Mouse (Mus musculus): ENCODE results near the gene Defb22. TPM values are rescaled to one million over a fixed set of nuclear protein-coding genes. Genes with fewer than 3 reads are reported as not detected.

The Defb22 gene
- polyA plus RNA-seq, 1 experiment from 2014 or later, result not detected

DNA sequence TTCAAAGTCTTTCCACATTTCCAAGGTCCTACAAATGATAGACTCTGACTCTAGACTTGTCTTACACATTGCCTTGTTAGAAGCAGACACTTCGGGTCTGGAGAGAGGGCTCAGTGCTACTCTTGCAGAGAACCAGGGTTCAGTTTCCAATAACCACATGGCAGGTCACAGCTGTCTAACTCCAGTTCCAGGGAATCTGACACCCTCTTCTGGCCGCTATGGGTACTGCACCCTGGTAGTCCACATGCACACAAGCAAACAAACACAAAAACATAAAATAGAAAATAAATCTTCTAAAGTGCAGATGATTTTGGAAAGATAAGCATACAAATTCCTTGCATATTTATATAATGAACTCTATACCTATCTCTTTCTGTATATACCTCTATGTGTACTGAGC lies 2.9 kb downstream of the Defb22 start:
- H3K9ac ChIP-seq (ENCODE audit: low read length), result no peak overlapping the region
- H3K4me2 ChIP-seq, result no peak overlapping the region
- no peaks in the 10 kb centered on the region for H3K27me3 ChIP-seq (ENCODE audit: control insufficient read depth, insufficient read depth, low read length)
- no peak for ATAC-seq (ENCODE audit: low FRiP score)
- H3K36me3 ChIP-seq (ENCODE audit: control insufficient read depth, insufficient read depth, low read length), result no peaks in the 10 kb centered on the region
- H3K27ac ChIP-seq (ENCODE audit: low read depth, low read length), result no peak overlapping the region
- H3K9me3 ChIP-seq (ENCODE audit: control insufficient read depth, low read length), result no peaks in the 10 kb centered on the region
- no peaks in the 10 kb centered on the region for H3K4me1 ChIP-seq (ENCODE audit: control insufficient read depth, insufficient read depth, low read length)
- WGBS, result 66% methylated on average over 2 of the region's 2 CpGs
- DNase-seq (ENCODE audit: low spot score, missing footprints), result no peak
- no peak overlapping the region for H3K4me3 ChIP-seq (ENCODE audit: low read depth, low read length)

DNA sequence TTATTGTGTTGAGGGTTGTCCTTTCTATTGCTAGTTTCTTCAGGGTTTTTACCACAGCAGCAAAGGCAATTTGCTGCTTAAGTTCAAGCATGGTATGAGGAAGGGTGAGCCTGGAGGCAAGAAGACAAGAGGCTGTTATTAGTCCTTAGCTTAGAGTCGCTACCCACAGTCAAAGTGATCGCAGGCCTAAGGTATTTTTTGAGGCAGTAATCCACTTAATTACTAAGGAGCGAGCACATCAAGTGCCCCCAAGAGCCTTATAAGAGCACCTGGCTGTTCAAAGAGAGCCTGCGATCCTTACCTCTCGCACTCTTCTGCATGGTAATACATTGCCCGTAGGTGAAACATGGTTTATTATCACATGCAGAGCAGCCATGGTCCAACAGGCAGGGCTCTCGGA lies 8.2 kb downstream of the Defb22 start:
- H3K9ac ChIP-seq (ENCODE audit: low read length), result no peak overlapping the region
- 87% methylated on average over 7 of the region's 7 CpGs for WGBS
- H3K36me3 ChIP-seq (ENCODE audit: control insufficient read depth, insufficient read depth, low read length), result no peaks in the 10 kb centered on the region
- ATAC-seq (ENCODE audit: low FRiP score) (no peak), DNase-seq (ENCODE audit: low spot score, missing footprints) (no peak)
- no peaks in the 10 kb centered on the region for H3K9me3 ChIP-seq (ENCODE audit: control insufficient read depth, low read length)
- H3K27me3 ChIP-seq (ENCODE audit: control insufficient read depth, insufficient read depth, low read length), result no peaks in the 10 kb centered on the region
- no peaks in the 10 kb centered on the region for H3K4me1 ChIP-seq (ENCODE audit: control insufficient read depth, insufficient read depth, low read length)
- no peak overlapping the region for H3K27ac ChIP-seq (ENCODE audit: low read depth, low read length)
- H3K4me3 ChIP-seq (ENCODE audit: low read depth, low read length), result no peak overlapping the region
- no peak overlapping the region for H3K4me2 ChIP-seq

DNA sequence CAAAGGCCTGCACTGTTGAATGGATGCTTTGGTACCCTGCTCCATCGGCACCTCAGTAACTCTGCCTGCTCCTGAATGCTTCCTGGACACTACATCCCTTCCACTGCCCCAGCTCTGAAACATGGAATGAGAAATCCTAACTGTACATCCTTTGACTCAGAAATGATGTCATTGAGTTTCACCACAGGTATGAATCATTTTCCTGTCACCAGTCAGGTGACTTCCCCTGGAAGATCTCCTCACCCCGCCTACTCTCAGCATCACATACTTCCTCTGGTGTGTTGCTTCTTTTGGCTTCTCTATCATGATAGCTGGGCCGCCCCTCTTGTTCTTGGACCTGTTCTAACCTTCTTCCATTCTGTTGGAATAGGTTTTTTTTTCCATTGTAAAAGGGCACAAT lies 9.1 kb downstream of the Defb22 start:
- no peak for ATAC-seq (ENCODE audit: low FRiP score)
- no peak overlapping the region for H3K4me2 ChIP-seq
- no peaks in the 10 kb centered on the region for H3K27me3 ChIP-seq (ENCODE audit: control insufficient read depth, insufficient read depth, low read length)
- no peaks in the 10 kb centered on the region for H3K4me1 ChIP-seq (ENCODE audit: control insufficient read depth, insufficient read depth, low read length)
- 90% methylated on average over 3 of the region's 3 CpGs for WGBS
- no peak for DNase-seq (ENCODE audit: low spot score, missing footprints)
- H3K9ac ChIP-seq (ENCODE audit: low read length), result no peak overlapping the region
- no peak overlapping the region for H3K4me3 ChIP-seq (ENCODE audit: low read depth, low read length)
- no peak overlapping the region for H3K27ac ChIP-seq (ENCODE audit: low read depth, low read length)
- H3K36me3 ChIP-seq (ENCODE audit: control insufficient read depth, insufficient read depth, low read length), result no peaks in the 10 kb centered on the region
- no peaks in the 10 kb centered on the region for H3K9me3 ChIP-seq (ENCODE audit: control insufficient read depth, low read length)

DNA sequence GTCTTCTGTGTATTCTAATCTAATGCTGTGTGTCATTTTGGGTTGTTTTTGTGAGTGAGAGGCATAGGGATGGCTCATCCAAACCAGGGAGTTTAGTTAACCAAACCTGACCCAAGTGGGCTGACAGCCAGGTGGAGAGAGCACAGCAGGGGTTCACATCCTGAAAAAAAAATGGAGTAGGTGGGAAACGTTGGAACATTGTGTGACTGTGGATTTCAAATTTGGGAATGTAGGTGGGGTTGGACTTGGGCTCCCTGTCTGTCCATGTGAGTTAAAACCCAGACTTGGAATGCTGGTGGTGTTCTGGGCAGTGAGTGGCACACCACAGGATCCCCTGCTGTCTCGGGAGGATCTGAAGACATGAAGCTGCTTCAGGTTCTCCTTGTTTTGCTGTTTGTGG lies 13.2 kb downstream of the Defb22 start, which contains the start of gene Defb20:
Gene Defb20, plus strand, starts transcription at position 301 of the 400 bp plus-strand sequence.
- WGBS, result 77% methylated on average over 2 of the region's 2 CpGs
- Histone ChIP-seq H3K4me1 (ENCODE audit: control insufficient read depth, insufficient read depth, low read length) (no peaks in the 10 kb centered on the region), H3K27ac (ENCODE audit: low read depth, low read length) (no peak within 1 kb of the TSS), H3K27me3 (ENCODE audit: control insufficient read depth, insufficient read depth, low read length) (no peaks in the 10 kb centered on the region), H3K4me3 (ENCODE audit: low read depth, low read length) (no peak within 1 kb of the TSS), H3K9me3 (ENCODE audit: control insufficient read depth, low read length) (no peaks in the 10 kb centered on the region), H3K9ac (ENCODE audit: low read length) (no peak within 1 kb of the TSS), H3K4me2 (no peak within 1 kb of the TSS), H3K36me3 (ENCODE audit: control insufficient read depth, insufficient read depth, low read length) (no peaks in the 10 kb centered on the region)
- no peak for DNase-seq (ENCODE audit: low spot score, missing footprints)
- ATAC-seq (ENCODE audit: low FRiP score), result no peak

DNA sequence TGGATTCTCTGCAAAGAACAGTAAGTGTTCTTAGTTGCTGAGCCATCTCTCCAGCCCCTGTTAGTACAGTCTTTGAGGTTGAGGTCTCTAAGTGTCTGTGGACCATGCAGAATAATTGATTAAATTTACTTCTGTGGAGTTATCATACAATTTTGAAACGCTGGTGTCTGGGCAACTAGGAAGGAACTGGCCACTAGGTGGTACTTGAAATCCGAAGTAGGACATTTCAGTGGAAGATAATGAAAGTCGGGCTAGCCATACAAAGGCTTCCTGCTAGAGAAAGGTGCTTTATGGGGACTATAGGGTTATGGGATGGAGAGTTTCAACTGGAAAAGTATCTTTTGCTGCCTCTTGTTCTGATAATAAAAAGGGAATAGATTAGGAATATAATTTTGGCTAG lies 17.5 kb downstream of the Defb22 start:
- H3K36me3 ChIP-seq (ENCODE audit: control insufficient read depth, insufficient read depth, low read length), result no peaks in the 10 kb centered on the region
- H3K4me2 ChIP-seq, result no peak overlapping the region
- DNase-seq (ENCODE audit: low spot score, missing footprints), result no peak
- WGBS, result 41% methylated on average over 3 of the region's 3 CpGs
- H3K4me1 ChIP-seq (ENCODE audit: control insufficient read depth, insufficient read depth, low read length), result no peaks in the 10 kb centered on the region
- no peak overlapping the region for H3K27ac ChIP-seq (ENCODE audit: low read depth, low read length)
- H3K9me3 ChIP-seq (ENCODE audit: control insufficient read depth, low read length), result no peaks in the 10 kb centered on the region
- no peaks in the 10 kb centered on the region for H3K27me3 ChIP-seq (ENCODE audit: control insufficient read depth, insufficient read depth, low read length)
- no peak for ATAC-seq (ENCODE audit: low FRiP score)
- no peak overlapping the region for H3K4me3 ChIP-seq (ENCODE audit: low read depth, low read length)
- H3K9ac ChIP-seq (ENCODE audit: low read length), result no peak overlapping the region

DNA sequence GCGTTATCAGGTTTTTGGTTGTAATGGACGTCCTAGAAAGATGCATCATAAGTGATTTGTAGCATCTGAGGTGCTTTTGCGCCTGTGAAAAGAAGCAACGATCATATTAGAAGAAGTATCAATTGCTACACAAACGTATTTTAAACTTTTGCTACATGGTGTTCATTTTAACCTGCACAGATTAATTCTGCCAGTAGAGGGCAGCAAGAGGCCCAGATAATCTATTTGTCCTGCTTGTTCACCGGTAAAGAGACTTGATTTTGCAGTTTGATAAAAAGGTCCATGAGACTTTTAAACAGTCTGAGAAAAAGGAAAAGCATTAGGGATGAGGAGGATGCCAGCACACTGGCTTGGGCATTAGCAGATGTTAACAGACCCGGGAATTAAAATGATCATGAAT lies 19.0 kb downstream of the Defb22 start:
- peak; percentile 90 for DNase-seq (ENCODE audit: low spot score, missing footprints)
- H3K9me3 ChIP-seq (ENCODE audit: control insufficient read depth, low read length), result no peaks in the 10 kb centered on the region
- no peak overlapping the region for H3K9ac ChIP-seq (ENCODE audit: low read length)
- 35% methylated on average over 7 of the region's 7 CpGs for WGBS
- no peak overlapping the region for H3K4me3 ChIP-seq (ENCODE audit: low read depth, low read length)
- H3K4me2 ChIP-seq, result no peak overlapping the region
- no peaks in the 10 kb centered on the region for H3K36me3 ChIP-seq (ENCODE audit: control insufficient read depth, insufficient read depth, low read length)
- H3K27me3 ChIP-seq (ENCODE audit: control insufficient read depth, insufficient read depth, low read length), result no peaks in the 10 kb centered on the region
- H3K27ac ChIP-seq (ENCODE audit: low read depth, low read length), result no peak overlapping the region
- H3K4me1 ChIP-seq (ENCODE audit: control insufficient read depth, insufficient read depth, low read length), result no peaks in the 10 kb centered on the region
- ATAC-seq (ENCODE audit: low FRiP score), result no peak

DNA sequence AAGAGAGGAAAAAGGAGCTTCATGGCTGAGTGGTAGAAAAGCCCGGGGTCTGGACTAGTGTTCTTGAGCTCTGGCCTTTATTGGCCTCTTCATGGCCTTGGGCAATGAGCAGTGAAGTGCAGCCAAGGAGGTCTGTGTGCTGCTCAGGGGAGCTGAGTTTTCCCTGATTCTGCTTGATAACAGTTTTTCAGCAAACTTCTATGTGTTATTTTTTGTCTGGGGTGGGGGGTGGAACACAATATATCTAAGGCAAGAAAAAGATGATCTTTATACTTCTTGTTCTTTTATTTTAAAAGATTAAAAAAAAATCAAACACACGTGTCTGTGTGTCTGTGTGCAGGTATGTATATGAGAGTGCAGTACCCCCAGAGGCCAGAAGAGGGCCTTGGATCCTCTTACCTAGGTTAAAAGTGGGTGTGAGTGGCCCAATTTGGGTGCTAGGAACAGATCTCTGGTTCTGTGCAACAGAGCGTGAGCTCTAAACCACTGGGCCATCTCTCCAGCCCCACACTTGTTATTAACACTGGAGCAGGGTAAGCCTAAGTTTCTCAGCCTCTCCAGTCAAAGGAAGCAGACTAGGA lies 25.3 kb downstream of the Defb22 start, which contains the start of gene Defb23:
Gene Defb23, minus strand, starts transcription at position 51 of the 581 bp plus-strand sequence.
- no peaks in the 10 kb centered on the region for H3K36me3 ChIP-seq (ENCODE audit: control insufficient read depth, insufficient read depth, low read length)
- no peak within 1 kb of the TSS for H3K27ac ChIP-seq (ENCODE audit: low read depth, low read length)
- H3K9me3 ChIP-seq (ENCODE audit: control insufficient read depth, low read length), result no peaks in the 10 kb centered on the region
- ATAC-seq (ENCODE audit: low FRiP score) (no peak), DNase-seq (ENCODE audit: low spot score, missing footprints) (no peak)
- H3K4me2 ChIP-seq, result no peak within 1 kb of the TSS
- no peaks in the 10 kb centered on the region for H3K4me1 ChIP-seq (ENCODE audit: control insufficient read depth, insufficient read depth, low read length)
- no peak within 1 kb of the TSS for H3K4me3 ChIP-seq (ENCODE audit: low read depth, low read length)
- H3K27me3 ChIP-seq (ENCODE audit: control insufficient read depth, insufficient read depth, low read length), result no peaks in the 10 kb centered on the region
- 93% methylated on average over 3 of the region's 3 CpGs for WGBS
- H3K9ac ChIP-seq (ENCODE audit: low read length), result no peak within 1 kb of the TSS

DNA sequence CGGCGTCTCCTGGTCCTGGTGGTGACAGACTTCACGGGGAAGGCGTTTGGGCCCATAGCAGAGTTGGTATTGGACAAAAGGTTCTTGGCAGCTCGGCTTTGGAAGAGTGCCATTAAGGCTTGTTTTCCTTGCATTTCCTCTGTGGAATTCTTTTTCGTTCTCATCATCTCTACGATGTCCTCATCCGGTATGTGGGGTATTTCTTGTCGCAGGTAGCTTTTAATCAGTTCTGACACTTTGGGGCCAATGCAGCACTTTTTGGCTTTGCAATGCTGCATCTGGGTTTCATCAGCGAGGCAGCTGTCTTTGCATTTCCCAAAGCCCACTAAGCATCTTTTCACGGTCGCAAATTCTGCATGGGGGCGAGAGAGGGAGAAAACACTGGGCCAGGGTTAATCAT lies 30.7 kb downstream of the Defb22 start:
- 81% methylated on average over 13 of the region's 13 CpGs for WGBS
- Histone ChIP-seq H3K27me3 (ENCODE audit: control insufficient read depth, insufficient read depth, low read length) (no peaks in the 10 kb centered on the region), H3K4me3 (ENCODE audit: low read depth, low read length) (no peak overlapping the region), H3K27ac (ENCODE audit: low read depth, low read length) (no peak overlapping the region), H3K9ac (ENCODE audit: low read length) (no peak overlapping the region), H3K9me3 (ENCODE audit: control insufficient read depth, low read length) (no peaks in the 10 kb centered on the region), H3K36me3 (ENCODE audit: control insufficient read depth, insufficient read depth, low read length) (no peaks in the 10 kb centered on the region), H3K4me2 (no peak overlapping the region), H3K4me1 (ENCODE audit: control insufficient read depth, insufficient read depth, low read length) (no peaks in the 10 kb centered on the region)
- no peak for ATAC-seq (ENCODE audit: low FRiP score)
- no peak for DNase-seq (ENCODE audit: low spot score, missing footprints)

DNA sequence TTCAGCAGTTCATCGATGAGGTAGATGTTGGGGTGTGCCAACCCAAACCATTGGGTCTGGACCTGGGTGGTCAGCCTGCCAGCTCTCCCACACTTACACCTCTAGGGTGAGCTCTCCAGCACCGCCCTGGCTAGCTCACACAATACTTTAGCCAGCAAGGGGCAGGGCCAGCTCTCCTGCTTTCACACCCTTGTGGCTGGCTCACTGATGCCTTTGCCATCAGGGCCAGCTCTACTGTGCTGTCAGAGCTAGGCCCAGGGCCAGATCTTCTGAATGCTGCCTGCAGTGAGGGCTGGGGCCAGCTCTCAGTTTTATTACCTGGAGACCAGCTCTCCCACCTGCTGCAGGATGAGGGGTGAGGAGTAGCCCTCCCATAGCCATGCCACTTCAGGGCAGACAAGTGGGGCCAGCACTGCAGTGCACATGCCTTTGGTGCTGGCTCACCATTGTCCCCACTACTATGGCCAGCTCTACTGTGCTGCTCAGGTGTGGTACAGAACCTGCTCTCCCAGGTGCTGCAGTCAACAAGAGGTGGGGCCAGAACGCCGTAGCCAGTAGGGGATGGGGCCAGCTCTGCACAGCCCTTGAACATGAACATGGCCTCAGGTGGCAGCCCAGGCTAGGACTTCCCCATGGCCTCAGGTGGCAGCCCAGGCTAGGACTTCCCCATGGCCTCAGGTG lies 37.7 kb downstream of the Defb22 start:
- H3K27ac ChIP-seq (ENCODE audit: low read depth, low read length), result no peak overlapping the region
- 75% methylated on average over 4 of the region's 4 CpGs for WGBS
- no peak overlapping the region for H3K4me3 ChIP-seq (ENCODE audit: low read depth, low read length)
- H3K36me3 ChIP-seq (ENCODE audit: control insufficient read depth, insufficient read depth, low read length), result no peaks in the 10 kb centered on the region
- H3K4me1 ChIP-seq (ENCODE audit: control insufficient read depth, insufficient read depth, low read length), result no peaks in the 10 kb centered on the region
- no peak overlapping the region for H3K9ac ChIP-seq (ENCODE audit: low read length)
- H3K27me3 ChIP-seq (ENCODE audit: control insufficient read depth, insufficient read depth, low read length), result no peaks in the 10 kb centered on the region
- no peak overlapping the region for H3K4me2 ChIP-seq
- no peaks in the 10 kb centered on the region for H3K9me3 ChIP-seq (ENCODE audit: control insufficient read depth, low read length)
- DNase-seq (ENCODE audit: low spot score, missing footprints), result no peak
- ATAC-seq (ENCODE audit: low FRiP score), result no peak
